Mouse (Mus musculus) kidney, embryonic 14.5 days (tissue): ENCODE data around the gene Ccl5. TPM values are rescaled to one million over a fixed set of nuclear protein-coding genes. Genes with fewer than 3 reads are reported as not detected.
A peak's percentile ranks its signal among the peaks of the same experiment; 100 is the strongest.

Experiments
- ATAC-seq: fragments of 200-750 bp; cut with Nextera tagmentation; 2 replicates; pipeline ENCODE4 v1.8.0; 2017; ENCODE audit warnings: moderate number of reproducible peaks, mild to moderate bottlenecking, moderate TSS enrichment, moderate library complexity; ENCODE audit not compliant: low FRiP score, low TSS enrichment
- H3K27ac ChIP-seq: fragments of 300-500 bp; sonication (generic); 2 replicates; pipeline ENCODE4 v1.5.1; 2014; ENCODE audit warnings: low read depth, mild to moderate bottlenecking, low read length, moderate library complexity, mixed read lengths
- H3K27me3 ChIP-seq: fragments of 300-500 bp; sonication (generic); 2 replicates; pipeline ENCODE4 v1.6.1; 2014; ENCODE audit warnings: mild to moderate bottlenecking, low read length; ENCODE audit not compliant: control insufficient read depth, insufficient read depth
- H3K36me3 ChIP-seq: fragments of 300-500 bp; sonication (generic); 2 replicates; pipeline ENCODE4 v1.6.1; 2014; ENCODE audit warnings: low read length, mixed read lengths; ENCODE audit not compliant: control insufficient read depth, insufficient read depth
- H3K4me1 ChIP-seq: fragments of 300-500 bp; sonication (generic); 2 replicates; pipeline ENCODE4 v1.6.1; 2014; ENCODE audit warnings: low read length, mixed read lengths; ENCODE audit not compliant: control insufficient read depth, insufficient read depth
- H3K4me2 ChIP-seq: fragments of 300-500 bp; sonication (generic); replicated peaks from 2 replicates; pipeline ENCODE4 v1.6.1; 2014; ENCODE audit warnings: low read depth, mild to moderate bottlenecking, low read length
- H3K4me3 ChIP-seq: fragments of 300-500 bp; sonication (generic); 2 replicates; pipeline ENCODE4 v1.5.1; 2014; ENCODE audit warnings: mild to moderate bottlenecking, low read length
- H3K9ac ChIP-seq: fragments of 300-500 bp; sonication (generic); 2 replicates; pipeline ENCODE4 v1.6.1; 2014; ENCODE audit warnings: low read depth, mild to moderate bottlenecking, low read length, moderate library complexity
- H3K9me3 ChIP-seq: fragments of 300-500 bp; sonication (generic); 2 replicates; pipeline ENCODE4 v1.6.1; 2016; ENCODE audit warnings: low read length; ENCODE audit not compliant: control insufficient read depth
- WGBS: fragments of 180-500 bp; shearing (Covaris S2); extraction: QIAGEN DNeasy Blood & Tissue Kit; methylation state at CpG from one replicate; pipeline ENCODE4 v1.1.7; 2014; 5-methylcytosine and 5-hydroxymethylcytosine counted together
- polyA plus RNA-seq: library from polyadenylated mRNA; unstranded; fragments of >200 nt; fragmentation: Nextera tagmentation; extraction: Ambion mirVana; gene quantifications from 2 replicates; pipeline ENCODE4 v1.2.1, GENCODE M21; 2014

The Ccl5 gene
- polyA plus RNA-seq, 1 experiment from 2014 or later, result not detected

GRCm38 (mm10) chr11:83568061-83568460 lies 37.7 kb upstream of the Ccl5 start:
- WGBS, result 88% methylated on average over 9 of the region's 9 CpGs
- Histone ChIP-seq H3K4me1 (no peaks in the 10 kb centered on the region), H3K27ac (no peak overlapping the region), H3K27me3 (no peaks in the 10 kb centered on the region), H3K4me3 (no peak overlapping the region), H3K4me2 (no peak overlapping the region), H3K9me3 (no peaks in the 10 kb centered on the region), H3K9ac (no peak overlapping the region), H3K36me3 (no peaks in the 10 kb centered on the region)
- ATAC-seq, result no peak

- H3K4me3 ChIP-seq, result no peak overlapping the region
- H3K9ac ChIP-seq, result no peak overlapping the region
- no peaks in the 10 kb centered on the region for H3K9me3 ChIP-seq
- H3K27ac ChIP-seq, result no peak overlapping the region
- no peaks in the 10 kb centered on the region for H3K4me1 ChIP-seq
- no peaks in the 10 kb centered on the region for H3K36me3 ChIP-seq
- no peak for ATAC-seq
- WGBS, result 79% methylated on average over 7 of the region's 7 CpGs
- no peak overlapping the region for H3K4me2 ChIP-seq
- no peaks in the 10 kb centered on the region for H3K27me3 ChIP-seq
Measured at GRCm38 (mm10) chr11:83567311-83567710, 37.0 kb upstream of the Ccl5 start.

- Histone ChIP-seq H3K4me1 (no peaks in the 10 kb centered on the region), H3K4me2 (no peak overlapping the region), H3K27ac (no peak overlapping the region), H3K9me3 (no peaks in the 10 kb centered on the region), H3K36me3 (no peaks in the 10 kb centered on the region), H3K9ac (no peak overlapping the region), H3K4me3 (no peak overlapping the region), H3K27me3 (no peaks in the 10 kb centered on the region)
- ATAC-seq, result no peak
Measured at GRCm38 (mm10) chr11:83566617-83567016, 36.3 kb upstream of the Ccl5 start.

- Histone ChIP-seq H3K4me1 (no peaks in the 10 kb centered on the region), H3K27ac (no peak overlapping the region), H3K9me3 (no peaks in the 10 kb centered on the region), H3K36me3 (no peaks in the 10 kb centered on the region), H3K27me3 (no peaks in the 10 kb centered on the region), H3K4me3 (no peak overlapping the region), H3K9ac (no peak overlapping the region), H3K4me2 (no peak overlapping the region)
- 61% methylated on average over 2 of the region's 2 CpGs for WGBS
- ATAC-seq, result no peak
Measured at GRCm38 (mm10) chr11:83563754-83564153, 33.4 kb upstream of the Ccl5 start.

GRCm38 (mm10) chr11:83562311-83562887 lies 32.1 kb upstream of the Ccl5 start:
- 66% methylated on average over 6 of the region's 6 CpGs for WGBS
- H3K9me3 ChIP-seq, result no peaks in the 10 kb centered on the region

GRCm38 (mm10) chr11:83560405-83560804 lies 30.1 kb upstream of the Ccl5 start:
- Histone ChIP-seq H3K27ac (no peak overlapping the region), H3K9ac (no peak overlapping the region), H3K4me3 (no peak overlapping the region), H3K4me1 (peaks cover 6% of the 10 kb centered on the region; the same call in 1 of the 2 replicates), H3K36me3 (no peaks in the 10 kb centered on the region), H3K9me3 (no peaks in the 10 kb centered on the region), H3K27me3 (no peaks in the 10 kb centered on the region), H3K4me2 (no peak overlapping the region)
- 71% methylated on average over 6 of the region's 6 CpGs for WGBS
- ATAC-seq, result no peak

More at GRCm38 (mm10) chr11:83562311-83562887, 32.1 kb upstream of the Ccl5 start:
- no peak overlapping the region for H3K4me3 ChIP-seq
- ATAC-seq, result no peak
- no peak overlapping the region for H3K4me2 ChIP-seq
- H3K4me1 ChIP-seq, result no peaks in the 10 kb centered on the region
- no peaks in the 10 kb centered on the region for H3K27me3 ChIP-seq
- no peak overlapping the region for H3K9ac ChIP-seq
- H3K36me3 ChIP-seq, result no peaks in the 10 kb centered on the region
- H3K27ac ChIP-seq, result no peak overlapping the region

GRCm38 (mm10) chr11:83557074-83557473 lies 26.8 kb upstream of the Ccl5 start:
- Histone ChIP-seq H3K4me3 (no peak overlapping the region), H3K9me3 (no peaks in the 10 kb centered on the region), H3K4me1 (peaks cover 6% of the 10 kb centered on the region; the same call in 1 of the 2 replicates), H3K4me2 (no peak overlapping the region), H3K36me3 (no peaks in the 10 kb centered on the region), H3K9ac (no peak overlapping the region), H3K27ac (no peak overlapping the region), H3K27me3 (no peaks in the 10 kb centered on the region)
- WGBS, result 41% methylated on average over 10 of the region's 10 CpGs
- 0 out of 2 replicates have a peak, but pooled peaks have one; percentile 12 for ATAC-seq

GRCm38 (mm10) chr11:83556085-83556781 lies 25.9 kb upstream of the Ccl5 start:
- H3K9me3 ChIP-seq, result no peaks in the 10 kb centered on the region
- peak; percentile 75 for ATAC-seq
- H3K27me3 ChIP-seq, result no peaks in the 10 kb centered on the region
- H3K4me1 ChIP-seq, result peaks cover 6% of the 10 kb centered on the region; the same call in 1 of the 2 replicates
- WGBS, result 30% methylated on average over 8 of the region's 8 CpGs
- no peaks in the 10 kb centered on the region for H3K36me3 ChIP-seq
- H3K9ac ChIP-seq, result no peak overlapping the region
- no peak overlapping the region for H3K27ac ChIP-seq
- H3K4me3 ChIP-seq, result no peak overlapping the region
- no peak overlapping the region for H3K4me2 ChIP-seq

- Histone ChIP-seq H3K4me2 (no peak overlapping the region), H3K27ac (no peak overlapping the region), H3K4me1 (peaks cover 1% of the 10 kb centered on the region; the same call in 1 of the 2 replicates), H3K4me3 (no peak overlapping the region), H3K36me3 (no peaks in the 10 kb centered on the region), H3K9ac (no peak overlapping the region), H3K27me3 (no peaks in the 10 kb centered on the region), H3K9me3 (no peaks in the 10 kb centered on the region)
- ATAC-seq, result no peak
- WGBS, result 84% methylated on average over 5 of the region's 5 CpGs
Measured at GRCm38 (mm10) chr11:83551668-83552067, 21.4 kb upstream of the Ccl5 start.
